In the genomic region with DNA sequence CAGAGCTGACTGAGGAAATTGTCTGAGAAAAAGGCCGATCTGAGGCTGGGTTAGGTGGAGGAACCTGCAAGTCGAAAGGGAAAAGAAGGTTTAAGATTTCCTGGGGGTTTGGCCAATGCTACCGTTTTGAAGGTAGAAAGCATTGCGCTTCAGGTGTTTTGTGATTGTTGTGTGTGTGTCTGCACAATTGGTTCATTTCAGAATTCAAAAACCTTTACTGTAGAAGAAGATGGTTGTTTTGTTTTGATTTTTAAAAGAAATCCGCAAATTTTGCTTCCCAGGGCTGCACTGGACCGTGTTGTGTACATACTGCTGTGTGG, we compare ENCODE assay signal across 8 mouse cellular contexts. TPM values are rescaled to one million over a fixed set of nuclear protein-coding genes. Genes with fewer than 3 reads are reported as not detected.
A peak's percentile ranks its signal among the peaks of the same experiment; 100 is the strongest.
DNase-seq lines count a peak whose midpoint lies in the region; ATAC-seq and TF ChIP-seq lines count a peak whose summit lies in the region.

No protein-coding gene starts in this region.

- no peaks in the 10 kb centered on the region for H3K9me3 ChIP-seq in heart, embryonic 11.5 days (replicated peaks; ENCODE audit: control insufficient read depth, low read length)
- H3K9me3 ChIP-seq in CH12.LX (replicated peaks; ENCODE audit: low read length) = no peaks in the 10 kb centered on the region
- no peaks in the 10 kb centered on the region for H3K9me3 ChIP-seq in forebrain, embryonic 12.5 days
- no peaks in the 10 kb centered on the region for H3K9me3 ChIP-seq in liver, embryonic 13.5 days (replicated peaks)

- H3K4me2 ChIP-seq in heart, embryonic 11.5 days = peak overlapping the region; percentile 67
- peak overlapping the region; percentile 72 for H3K4me2 ChIP-seq in CH12.LX (ENCODE audit: insufficient read depth, low read depth, poor library complexity, severe bottlenecking)
- peak overlapping the region; percentile 83 for H3K4me2 ChIP-seq in forebrain, embryonic 12.5 days
- peak overlapping the region; percentile 88 for H3K4me2 ChIP-seq in liver, embryonic 13.5 days

- TF ChIP-seq EP300 in CH12.LX (IDR thresholded peaks at IDR 0.05; ENCODE audit: low read length) = no peak

- no peaks in the 10 kb centered on the region for H3K36me3 ChIP-seq in heart, embryonic 11.5 days (ENCODE audit: control insufficient read depth, insufficient read depth, low read length)
- H3K36me3 ChIP-seq in CH12.LX (replicated peaks in 1 of 2; ENCODE audit: control insufficient read depth in 1 of 2, insufficient read depth in 1 of 2, low read length in 1 of 2) = peaks cover 0 to 8% of the 10 kb centered on the region in 2 experiments
- no peaks in the 10 kb centered on the region for H3K36me3 ChIP-seq in forebrain, embryonic 12.5 days (replicated peaks)
- H3K36me3 ChIP-seq in liver, embryonic 13.5 days = no peaks in the 10 kb centered on the region

- peaks cover 22% of the 10 kb centered on the region for H3K79me2 ChIP-seq in CH12.LX (replicated peaks; ENCODE audit: control insufficient read depth, extremely low read depth, insufficient read depth, poor library complexity, severe bottlenecking)

- intact Hi-C loops in heart, postnatal 25 days (cut with DNase I) = no loop called here
- intact Hi-C loops in gastrocnemius, postnatal 14 days (cut with DNase I; ENCODE audit: low total_unique reads) = no loop called here

- no peak for TF ChIP-seq POLR2A in CH12.LX (IDR thresholded peaks at IDR 0.05; ENCODE audit: low read depth, low read length)

- peak overlapping the region; percentile 76 for H3K4me3 ChIP-seq in heart, embryonic 11.5 days (ENCODE audit: low read depth, low read length)
- H3K4me3 ChIP-seq in CH12.LX (replicated peaks in 1 of 3; ENCODE audit: low read depth in 2 of 3, low read length in 2 of 3, poor library complexity in 1 of 3) = peak overlapping the region; percentile 67 to 79 (median 73)
- H3K4me3 ChIP-seq in forebrain, embryonic 12.5 days (replicated peaks) = peak overlapping the region; percentile 83
- peak overlapping the region; percentile 75 for H3K4me3 ChIP-seq in liver, embryonic 13.5 days (replicated peaks)

- ATAC-seq in heart, embryonic 11.5 days (replicated peaks; ENCODE audit: insufficient number of reproducible peaks, low FRiP score, low TSS enrichment) = no peak
- ATAC-seq in forebrain, embryonic 12.5 days (ENCODE audit: low FRiP score) = no peak
- no peak for ATAC-seq in liver, embryonic 13.5 days (ENCODE audit: low read depth)

- dilution Hi-C loops in CH12.LX (cut with MboI; ENCODE audit: extremely low pct_ligation_motif_present, extremely low pct_unique_long_range_greater_than_20kb, low sequenced_read_pairs) = no loop called here

- peak overlapping the region; percentile 91 for H3K27ac ChIP-seq in heart, embryonic 11.5 days (ENCODE audit: low read depth, low read length)
- no peak overlapping the region for H3K27ac ChIP-seq in CH12.LX (ENCODE audit: insufficient read depth, low read depth)
- peak overlapping the region; percentile 91 for H3K27ac ChIP-seq in forebrain, embryonic 12.5 days
- peak overlapping the region; percentile 64 for H3K27ac ChIP-seq in liver, embryonic 13.5 days

- no peak for TF ChIP-seq RAD21 in CH12.LX (IDR thresholded peaks at IDR 0.05; ENCODE audit: low read depth, low read length)

- DNase-seq in heart, postnatal 25 days (ENCODE audit: low spot score) = no peak
- peak; percentile 41 for DNase-seq in CH12.LX (ENCODE audit: extremely low read depth)
- DNase-seq in liver, embryonic 13.5 days = no peak
- no peak for DNase-seq in urinary bladder, postnatal 4 days (ENCODE audit: low spot score in 2 of 2)
- DNase-seq in gastrocnemius, postnatal 14 days = no peak
- no peak for DNase-seq in left cerebral cortex, adult 18-20 months (ENCODE audit: low spot score in 2 of 2)

- TF ChIP-seq CTCF in CH12.LX (conservative IDR thresholded peaks at IDR 0.05 in 1 of 2, IDR thresholded peaks at IDR 0.05 in 1 of 2; ENCODE audit: low read depth in 2 of 2, low read length in 2 of 2) = no peak

- H3K9ac ChIP-seq in heart, embryonic 11.5 days (ENCODE audit: low read depth, low read length) = peak overlapping the region; percentile 91
- peak overlapping the region; percentile 76 for H3K9ac ChIP-seq in CH12.LX (ENCODE audit: insufficient read depth, low read depth)
- H3K9ac ChIP-seq in forebrain, embryonic 12.5 days = peak overlapping the region; percentile 74
- H3K9ac ChIP-seq in liver, embryonic 13.5 days = peak overlapping the region; percentile 84

- no peaks in the 10 kb centered on the region for H3K27me3 ChIP-seq in heart, embryonic 11.5 days (ENCODE audit: control insufficient read depth, insufficient read depth, low read length)
- peaks cover 8% of the 10 kb centered on the region for H3K27me3 ChIP-seq in CH12.LX (replicated peaks)
- H3K27me3 ChIP-seq in forebrain, embryonic 12.5 days = no peaks in the 10 kb centered on the region
- peaks cover 23% of the 10 kb centered on the region for H3K27me3 ChIP-seq in liver, embryonic 13.5 days

- 3% methylated on average over 6 of the region's 6 CpGs for WGBS in heart, embryonic 11.5 days (ENCODE audit: insufficient replicate concordance)
- 2% methylated on average over 6 of the region's 6 CpGs for WGBS in forebrain, embryonic 12.5 days
- WGBS in liver, embryonic 13.5 days (ENCODE audit: insufficient replicate concordance) = under 1% methylated on average over 6 of the region's 6 CpGs

- in situ Hi-C loops in CH12.LX (cut with MboI; ENCODE audit: low pct_ligation_motif_present, low pct_unique_long_range_greater_than_20kb, low sequenced_read_pairs) = no loop called here

- H3K4me1 ChIP-seq in heart, embryonic 11.5 days (ENCODE audit: control insufficient read depth, insufficient read depth, low read length) = peaks cover 20% of the 10 kb centered on the region
- peaks cover 15 to 40% of the 10 kb centered on the region in 2 experiments for H3K4me1 ChIP-seq in CH12.LX (ENCODE audit: control insufficient read depth in 1 of 2, insufficient read depth in 2 of 2)
- H3K4me1 ChIP-seq in forebrain, embryonic 12.5 days = peaks cover 49% of the 10 kb centered on the region
- H3K4me1 ChIP-seq in liver, embryonic 13.5 days (replicated peaks) = peaks cover 44% of the 10 kb centered on the region

TF ChIP-seq in CH12.LX, 34 proteins besides CTCF, POLR2A, EP300 and RAD21:
- TF ChIP-seq ELF1 (IDR thresholded peaks at IDR 0.05; ENCODE audit: low read depth, low read length) = no peak
- TF ChIP-seq SIN3A (IDR thresholded peaks at IDR 0.05; ENCODE audit: low read length) = 0 out of 2 replicates have a peak, but pooled peaks have one; percentile 11
- TF ChIP-seq NELFE (IDR thresholded peaks at IDR 0.05; ENCODE audit: low read depth, low read length) = 0 out of 2 replicates have a peak, but pooled peaks have one; percentile 1

RNA-seq across cellular contexts. Expression of gene Arhgef11, which starts 0.4 kb away (rescaled TPM):
- 8.6 and 11.0 TPM in 2 replicates for polyA plus RNA-seq in heart, embryonic 11.5 days (2014; fragmentation: Nextera tagmentation; extraction: Ambion mirVana)
- 10 to 100 TPM; 19.4 to 19.9 TPM for total RNA-seq in heart, postnatal 25 days (2021)
- total RNA-seq in CH12.LX (2012; rRNA removed) (7.7 and 8.7 TPM in 2 replicates), CH12.LX (2014; rRNA removed) (5.0 and 5.6 TPM in 2 replicates)
- 7.6 and 11.7 TPM in 2 replicates for polyA plus RNA-seq in CH12.LX (2012; ENCODE audit: insufficient read length, low read depth)
- 25.9 and 29.5 TPM in 2 replicates for polyA plus RNA-seq in forebrain, embryonic 12.5 days (2016; fragmentation: Nextera tagmentation; extraction: Ambion mirVana)
- 2.3 and 2.9 TPM in 2 replicates for polyA plus RNA-seq in liver, embryonic 13.5 days (2015; fragmentation: Nextera tagmentation; extraction: Ambion mirVana)
- 10 to 100 TPM; 15.2 to 16.4 TPM for total RNA-seq in gastrocnemius, postnatal 14 days (2021)
- 10 to 100 TPM; 58.3 to 60.9 TPM for total RNA-seq in left cerebral cortex, adult 18-20 months (2021)
